Mouse (Mus musculus) left cerebral cortex, postnatal 4 days (tissue): Measurements from ENCODE around the gene Lrrc8d. TPM values are rescaled to one million over a fixed set of nuclear protein-coding genes. Genes with fewer than 3 reads are reported as not detected.

ENCODE experiments used
- DNase-seq: peaks from one replicate; pipeline ENCODE4 v3.0.0-alpha.2; 2022
- intact Hi-C: fragments of 180-260 bp; cut with DNase I; formaldehyde crosslinking; loops from one replicate; pipeline ENCODE4 v1.15.1; 2025
- total RNA-seq, 2 experiments: library from RNA; stranded (reverse); gene quantifications; 2 replicates each; pipeline ENCODE4 v1.2.3; 2021

The Lrrc8d gene
- 10 to 100 TPM; 60.2 to 62.3 TPM for total RNA-seq

GRCm38 (mm10) chr5:105699141-105700069 lies at the start of gene Lrrc8d:
Gene Lrrc8d (plus strand): TSS chr5:105699969.
- intact Hi-C loops: loop anchor here (10.0 kb wide), 1 partner anchor 85 kb away; no protein-coding TSS in a partner anchor
- DNase-seq: peak; percentile 86

GRCm38 (mm10) chr5:105650728-105651479 lies 48.9 kb upstream of the Lrrc8d start:
- no peak for DNase-seq
- intact Hi-C loops: no loop called here

GRCm38 (mm10) chr5:105651561-105651991 lies 48.2 kb upstream of the Lrrc8d start:
- intact Hi-C loops: no loop called here
- DNase-seq: no peak

GRCm38 (mm10) chr5:105654237-105655063 lies 45.3 kb upstream of the Lrrc8d start:
- intact Hi-C loops: loop anchor here (1.0 to 5.0 kb wide), 2 partner anchors 135 to 247 kb away; partner anchors contain the start of gene Lrrc8c
- peak; percentile 84 for DNase-seq

GRCm38 (mm10) chr5:105655100-105655734 lies 44.6 kb upstream of the Lrrc8d start:
- intact Hi-C loops: loop anchor here (5.0 kb wide), 1 partner anchor 248 kb away; no protein-coding TSS in a partner anchor
- DNase-seq: no peak

- intact Hi-C loops: no loop called here
- DNase-seq: no peak
These were observed 37.9 kb upstream of the Lrrc8d start for GRCm38 (mm10) chr5:105661894-105662293.

- intact Hi-C loops: no loop called here
These were observed 32.8 kb upstream of the Lrrc8d start for GRCm38 (mm10) chr5:105666930-105667329.

GRCm38 (mm10) chr5:105667411-105667810 lies 32.4 kb upstream of the Lrrc8d start:
- no peak for DNase-seq
- intact Hi-C loops: no loop called here

More at GRCm38 (mm10) chr5:105666930-105667329, 32.8 kb upstream of the Lrrc8d start:
- DNase-seq: no peak

GRCm38 (mm10) chr5:105669086-105669485 lies 30.7 kb upstream of the Lrrc8d start:
- intact Hi-C loops: no loop called here
- DNase-seq: no peak

GRCm38 (mm10) chr5:105669508-105670353 lies 30.0 kb upstream of the Lrrc8d start:
- DNase-seq: no peak
- intact Hi-C loops: no loop called here

GRCm38 (mm10) chr5:105672332-105672731 lies 27.4 kb upstream of the Lrrc8d start:
- intact Hi-C loops: no loop called here
- no peak for DNase-seq

- intact Hi-C loops: no loop called here
- no peak for DNase-seq
These were observed 24.3 kb upstream of the Lrrc8d start for GRCm38 (mm10) chr5:105675511-105675910.

GRCm38 (mm10) chr5:105677071-105677470 lies 22.7 kb upstream of the Lrrc8d start:
- intact Hi-C loops: no loop called here
- no peak for DNase-seq

- intact Hi-C loops: no loop called here
- no peak for DNase-seq
These were observed 21.5 kb upstream of the Lrrc8d start for GRCm38 (mm10) chr5:105678243-105678642.

- no peak for DNase-seq
- intact Hi-C loops: no loop called here
These were observed 20.5 kb upstream of the Lrrc8d start for GRCm38 (mm10) chr5:105679261-105679660.

- intact Hi-C loops: loop anchor here (10.0 kb wide), 1 partner anchor 275 kb away; no protein-coding TSS in a partner anchor
- DNase-seq: no peak
These were observed 19.6 kb upstream of the Lrrc8d start for GRCm38 (mm10) chr5:105679921-105680843.

- intact Hi-C loops: loop anchor here (10.0 kb wide), 1 partner anchor 277 kb away; no protein-coding TSS in a partner anchor
- DNase-seq: no peak
These were observed 17.6 kb upstream of the Lrrc8d start for GRCm38 (mm10) chr5:105682143-105682611.
